Mouse (Mus musculus): ENCODE results near the gene Tnip1.

DNA sequence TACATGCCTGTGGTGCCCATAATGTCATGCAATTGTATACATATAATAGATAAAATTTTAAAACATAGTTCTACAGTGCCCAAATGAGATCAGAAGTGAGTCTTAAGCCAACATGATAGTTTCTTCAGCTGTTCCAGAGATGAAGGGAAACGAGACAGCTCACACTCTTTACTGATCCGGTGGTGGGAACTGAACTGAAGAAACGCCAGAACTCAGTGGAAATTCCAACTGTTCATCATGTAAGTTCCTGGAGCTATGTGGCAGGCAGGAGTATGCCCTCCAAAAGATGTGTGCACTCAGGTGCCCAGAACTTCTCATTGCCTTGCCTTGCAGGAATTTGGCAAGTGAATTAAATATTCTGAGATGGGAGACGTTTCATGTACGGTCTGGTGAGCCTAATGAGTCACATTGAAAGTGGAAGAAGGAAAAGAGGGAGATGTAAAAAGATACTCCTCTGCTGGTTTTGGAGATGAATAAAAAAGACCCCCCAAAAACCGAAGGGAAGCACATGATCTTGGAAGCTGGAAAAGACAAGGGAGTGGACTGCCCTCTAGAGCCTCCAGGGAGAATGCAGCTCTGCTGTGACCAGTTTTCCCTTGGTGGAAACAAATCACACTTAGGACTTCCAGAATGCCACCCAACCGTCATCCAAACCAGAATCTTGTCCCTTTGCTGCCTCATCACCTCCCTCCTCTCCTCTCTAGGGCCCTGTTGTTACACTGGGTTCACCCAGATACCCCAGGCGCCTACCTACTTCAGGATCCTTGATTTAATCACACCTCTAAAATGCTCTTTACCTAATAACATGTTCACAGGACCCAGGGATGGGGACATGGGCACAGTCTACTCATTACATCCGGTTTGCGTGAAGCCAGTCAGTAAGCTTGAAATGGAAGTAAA, 99.8 kb downstream of the Tnip1 start:
- TF ChIP-seq CTCF (IDR thresholded peaks at IDR 0.05; ENCODE audit: low read depth) (peak; percentile 71), EP300 (IDR thresholded peaks at IDR 0.05; ENCODE audit: low read depth) (no peak)
